Mouse (Mus musculus): Measurements from ENCODE around the gene Irgm1.

GRCm38 (mm10) chr11:48908459-48908858 lies 37.0 kb upstream of the Irgm1 start:
- TF ChIP-seq CTCF (IDR thresholded peaks at IDR 0.05; ENCODE audit: control insufficient read depth, insufficient read depth, insufficient read length), result no peak
- TF ChIP-seq CEBPB (IDR thresholded peaks at IDR 0.05; ENCODE audit: low read depth), result no peak
- TF ChIP-seq USF1 (IDR thresholded peaks at IDR 0.05; ENCODE audit: low read depth), result no peak
- TF ChIP-seq MAX (IDR thresholded peaks at IDR 0.05), result no peak

All from C2C12 (cell line).